Comparison of ENCODE assay signal across 9 mouse cellular contexts in genomic region chr16:91169829-91170228, GRCm38 (mm10). TPM values are rescaled to one million over a fixed set of nuclear protein-coding genes. Genes with fewer than 3 reads are reported as not detected.
A peak's percentile ranks its signal among the peaks of the same experiment; 100 is the strongest.
DNase-seq lines count a peak whose midpoint lies in the region; ATAC-seq lines count a peak whose summit lies in the region.
"Had no signal": no experiment of that assay in that cellular context is flagged by ENCODE, and none has a peak within 500 bp of the region (broad histone marks: within the 10 kb centered on the region; RNA-seq: fewer than 3 reads in every experiment).

No protein-coding gene starts in this region.

- H3K4me1 ChIP-seq in kidney, embryonic 15.5 days, result peaks cover 6% of the 10 kb centered on the region
- H3K4me1 ChIP-seq in heart, embryonic 15.5 days (replicated peaks), result peaks cover 14% of the 10 kb centered on the region
- peaks cover 4% of the 10 kb centered on the region for H3K4me1 ChIP-seq in liver, embryonic 15.5 days (replicated peaks)
- peaks cover 3% of the 10 kb centered on the region; the same call in 1 of the 2 replicates for H3K4me1 ChIP-seq in neural tube, embryonic 14.5 days (ENCODE audit: control insufficient read depth, insufficient read depth, low read length)

- no peak overlapping the region for H3K9ac ChIP-seq in kidney, embryonic 15.5 days
- H3K9ac ChIP-seq in heart, embryonic 15.5 days, result no peak overlapping the region
- no peak overlapping the region for H3K9ac ChIP-seq in liver, embryonic 15.5 days
- no peak overlapping the region for H3K9ac ChIP-seq in neural tube, embryonic 14.5 days (replicated peaks; ENCODE audit: low read depth, low read length)

- H3K9me3 ChIP-seq in kidney, embryonic 15.5 days (replicated peaks), result no peaks in the 10 kb centered on the region
- no peaks in the 10 kb centered on the region for H3K9me3 ChIP-seq in heart, embryonic 15.5 days (replicated peaks)
- no peaks in the 10 kb centered on the region for H3K9me3 ChIP-seq in liver, embryonic 15.5 days (replicated peaks)
- H3K9me3 ChIP-seq in neural tube, embryonic 14.5 days (ENCODE audit: control insufficient read depth, low read length), result no peaks in the 10 kb centered on the region

- 2% methylated on average over 16 of the region's 16 CpGs for WGBS in kidney, embryonic 15.5 days
- 1% methylated on average over 16 of the region's 16 CpGs for WGBS in heart, embryonic 15.5 days
- WGBS in liver, embryonic 15.5 days (ENCODE audit: insufficient replicate concordance), result under 1% methylated on average over 16 of the region's 16 CpGs
- 0% methylated on average over 16 of the region's 16 CpGs for WGBS in neural tube, embryonic 14.5 days

- no peak for DNase-seq in kidney, postnatal 25 days
- no peak for DNase-seq in frontal cortex, postnatal 14 days (ENCODE audit: low spot score in 2 of 2)
- DNase-seq in cerebellum, adult 9-10 months, result no peak
- DNase-seq in gastrocnemius, postnatal 4 days (ENCODE audit: low spot score in 2 of 2), result no peak

- ATAC-seq in kidney, embryonic 15.5 days (replicated peaks; ENCODE audit: low FRiP score), result no peak
- 0 out of 2 replicates have a peak, but pooled peaks have one; percentile 39 for ATAC-seq in heart, embryonic 15.5 days (replicated peaks; ENCODE audit: insufficient number of reproducible peaks, insufficient read depth, low FRiP score, low read depth)
- no peak for ATAC-seq in liver, embryonic 15.5 days (ENCODE audit: insufficient read depth)
- ATAC-seq in neural tube, embryonic 14.5 days (ENCODE audit: low read depth), result no peak

- H3K4me3 ChIP-seq in kidney, embryonic 15.5 days (replicated peaks), result peak overlapping the region; percentile 18
- peak overlapping the region; percentile 38 for H3K4me3 ChIP-seq in heart, embryonic 15.5 days
- H3K4me3 ChIP-seq in liver, embryonic 15.5 days (replicated peaks), result 0 out of 2 replicates have a peak overlapping the region, but pooled peaks have one; percentile 2
- H3K4me3 ChIP-seq in neural tube, embryonic 14.5 days (ENCODE audit: low read depth, low read length), result no peak overlapping the region
- H3K4me3 ChIP-seq: erythroblast, embryonic 14.5 days had no signal

- H3K27me3 ChIP-seq in kidney, embryonic 15.5 days, result peaks cover 92% of the 10 kb centered on the region
- H3K27me3 ChIP-seq in heart, embryonic 15.5 days, result peaks cover 9% of the 10 kb centered on the region; the same call in 1 of the 2 replicates
- H3K27me3 ChIP-seq in liver, embryonic 15.5 days, result peaks cover 55% of the 10 kb centered on the region
- peaks cover 47% of the 10 kb centered on the region for H3K27me3 ChIP-seq in neural tube, embryonic 14.5 days (ENCODE audit: control insufficient read depth, insufficient read depth, low read length)

- H3K4me2 ChIP-seq in kidney, embryonic 15.5 days, result peak overlapping the region; percentile 41
- H3K4me2 ChIP-seq in heart, embryonic 15.5 days, result peak overlapping the region; percentile 70
- H3K4me2 ChIP-seq in liver, embryonic 15.5 days, result peak overlapping the region; percentile 35
- H3K4me2 ChIP-seq in neural tube, embryonic 14.5 days (ENCODE audit: low read depth, low read length), result peak overlapping the region; percentile 22; the same call in 1 of the 2 replicates

- H3K36me3 ChIP-seq in kidney, embryonic 15.5 days, result no peaks in the 10 kb centered on the region
- H3K36me3 ChIP-seq in heart, embryonic 15.5 days, result no peaks in the 10 kb centered on the region
- no peaks in the 10 kb centered on the region for H3K36me3 ChIP-seq in liver, embryonic 15.5 days (replicated peaks)
- no peaks in the 10 kb centered on the region for H3K36me3 ChIP-seq in neural tube, embryonic 14.5 days (ENCODE audit: control insufficient read depth, insufficient read depth, low read length)

- no peak overlapping the region for H3K27ac ChIP-seq in kidney, embryonic 15.5 days
- no peak overlapping the region for H3K27ac ChIP-seq in heart, embryonic 15.5 days
- no peak overlapping the region for H3K27ac ChIP-seq in liver, embryonic 15.5 days (replicated peaks)
- no peak overlapping the region for H3K27ac ChIP-seq in neural tube, embryonic 14.5 days (ENCODE audit: low read depth, low read length)

RNA-seq across cellular contexts. Expression of gene Olig2, which starts 55.4 kb away (rescaled TPM):
- not detected in 2 replicates for polyA plus RNA-seq in kidney, embryonic 15.5 days (2015; fragmentation: Nextera tagmentation; extraction: Ambion mirVana)
- polyA plus RNA-seq in heart, embryonic 15.5 days (2015; fragmentation: Nextera tagmentation; extraction: Ambion mirVana), result not detected in 2 replicates
- not detected in 2 replicates for polyA plus RNA-seq in liver, embryonic 15.5 days (2015; fragmentation: Nextera tagmentation; extraction: Ambion mirVana)
- polyA plus RNA-seq in neural tube, embryonic 14.5 days (2014; fragmentation: Nextera tagmentation; extraction: Ambion mirVana), result 6.5 and 8.3 TPM in 2 replicates
- not detected for total RNA-seq in gastrocnemius, postnatal 4 days (2021)
- polyA plus RNA-seq: erythroblast, embryonic 14.5 days had no signal
